ENCODE assay signal across 13 mouse cellular contexts in genomic region chr17:84126168-84126567, GRCm38 (mm10).
DNase-seq lines count a peak whose midpoint lies in the region; ATAC-seq and TF ChIP-seq lines count a peak whose summit lies in the region.
"Had no signal": no experiment of that assay in that cellular context is flagged by ENCODE, and none has a peak within 500 bp of the region (broad histone marks: within the 10 kb centered on the region; RNA-seq: fewer than 3 reads in every experiment).

No protein-coding gene starts in this region.

- TF ChIP-seq EP300 in heart, adult 2 months (IDR thresholded peaks at IDR 0.05; ENCODE audit: insufficient read depth, low read depth, low read length): 0 out of 2 replicates have a peak, but pooled peaks have one; percentile 27
- TF ChIP-seq EP300 in CH12.LX (IDR thresholded peaks at IDR 0.05; ENCODE audit: low read length): no peak

- H3K36me3 ChIP-seq in heart, adult 2 months (ENCODE audit: control insufficient read depth, insufficient read depth, low read length): no peaks in the 10 kb centered on the region
- no peaks in the 10 kb centered on the region for H3K36me3 ChIP-seq in CH12.LX (replicated peaks in 1 of 2; ENCODE audit: control insufficient read depth in 1 of 2, insufficient read depth in 1 of 2, low read length in 1 of 2)
- H3K36me3 ChIP-seq in intestine, embryonic 16.5 days (ENCODE audit: control insufficient read depth, insufficient read depth, low read length): no peaks in the 10 kb centered on the region
- no peaks in the 10 kb centered on the region for H3K36me3 ChIP-seq in macrophage (ENCODE audit: inconsistent target)
- H3K36me3 ChIP-seq in midbrain, embryonic 11.5 days (ENCODE audit: control insufficient read depth, insufficient read depth, low read length): no peaks in the 10 kb centered on the region
- H3K36me3 ChIP-seq: heart, embryonic 12.5 days; neural tube, embryonic 15.5 days had no signal

- H3K9me3 ChIP-seq in CH12.LX (replicated peaks; ENCODE audit: low read length): no peaks in the 10 kb centered on the region
- no peaks in the 10 kb centered on the region for H3K9me3 ChIP-seq in intestine, embryonic 16.5 days (ENCODE audit: control insufficient read depth, low read length)
- H3K9me3 ChIP-seq in midbrain, embryonic 11.5 days (ENCODE audit: control insufficient read depth, low read length): no peaks in the 10 kb centered on the region
- H3K9me3 ChIP-seq: heart, embryonic 12.5 days; neural tube, embryonic 15.5 days had no signal

- no peak overlapping the region for H3K27ac ChIP-seq in heart, adult 2 months
- H3K27ac ChIP-seq in CH12.LX (ENCODE audit: insufficient read depth, low read depth): no peak overlapping the region
- H3K27ac ChIP-seq in intestine, embryonic 16.5 days (ENCODE audit: low read length): 0 out of 2 replicates have a peak overlapping the region, but pooled peaks have one; percentile 20
- peak overlapping the region; percentile 99 for H3K27ac ChIP-seq in macrophage
- no peak overlapping the region for H3K27ac ChIP-seq in midbrain, embryonic 11.5 days (ENCODE audit: low read depth, low read length)
- H3K27ac ChIP-seq: forebrain, embryonic 13.5 days; neural tube, embryonic 15.5 days had no signal

- no peak overlapping the region for H3K4me2 ChIP-seq in CH12.LX (ENCODE audit: insufficient read depth, low read depth, poor library complexity, severe bottlenecking)
- H3K4me2 ChIP-seq in intestine, embryonic 16.5 days (ENCODE audit: low read depth, low read length): no peak overlapping the region
- H3K4me2 ChIP-seq in midbrain, embryonic 11.5 days: no peak overlapping the region
- H3K4me2 ChIP-seq: forebrain, embryonic 13.5 days; heart, embryonic 12.5 days; neural tube, embryonic 15.5 days had no signal

- intact Hi-C loops in heart, adult 2 months (cut with DNase I): no loop called here
- intact Hi-C loops in left cerebral cortex, postnatal 14 days (cut with DNase I): no loop called here

- dilution Hi-C loops in CH12.LX (cut with MboI; ENCODE audit: extremely low pct_ligation_motif_present, extremely low pct_unique_long_range_greater_than_20kb, low sequenced_read_pairs): no loop called here

- ATAC-seq in intestine, embryonic 16.5 days: no peak
- ATAC-seq in midbrain, embryonic 11.5 days (ENCODE audit: low FRiP score): no peak
- ATAC-seq: forebrain, embryonic 13.5 days had no signal

- H3K27me3 ChIP-seq in heart, adult 2 months (ENCODE audit: control insufficient read depth, insufficient read depth, low read length): no peaks in the 10 kb centered on the region
- no peaks in the 10 kb centered on the region for H3K27me3 ChIP-seq in CH12.LX (replicated peaks)
- no peaks in the 10 kb centered on the region for H3K27me3 ChIP-seq in intestine, embryonic 16.5 days (replicated peaks; ENCODE audit: control insufficient read depth, insufficient read depth, low read length)
- no peaks in the 10 kb centered on the region for H3K27me3 ChIP-seq in midbrain, embryonic 11.5 days (ENCODE audit: control insufficient read depth, insufficient read depth, low read length)
- H3K27me3 ChIP-seq: forebrain, embryonic 13.5 days; heart, embryonic 12.5 days; neural tube, embryonic 15.5 days had no signal

- no peak overlapping the region for H3K9ac ChIP-seq in heart, adult 2 months (ENCODE audit: low read depth, low read length)
- no peak overlapping the region for H3K9ac ChIP-seq in CH12.LX (ENCODE audit: insufficient read depth, low read depth)
- H3K9ac ChIP-seq in intestine, embryonic 16.5 days (ENCODE audit: low read depth, low read length): no peak overlapping the region
- H3K9ac ChIP-seq in midbrain, embryonic 11.5 days (ENCODE audit: low read length): no peak overlapping the region
- H3K9ac ChIP-seq: forebrain, embryonic 13.5 days; heart, embryonic 12.5 days; neural tube, embryonic 15.5 days had no signal

- TF ChIP-seq CTCF in heart, adult 2 months (IDR thresholded peaks at IDR 0.05): no peak
- no peak for TF ChIP-seq CTCF in CH12.LX (conservative IDR thresholded peaks at IDR 0.05 in 1 of 2, IDR thresholded peaks at IDR 0.05 in 1 of 2; ENCODE audit: low read depth in 2 of 2, low read length in 2 of 2)

- peak; percentile 64 for TF ChIP-seq POLR2A in heart, adult 2 months (IDR thresholded peaks at IDR 0.05; ENCODE audit: insufficient read depth, low read depth, low read length)
- no peak for TF ChIP-seq POLR2A in CH12.LX (IDR thresholded peaks at IDR 0.05; ENCODE audit: low read depth, low read length)

- TF ChIP-seq RAD21 in CH12.LX (IDR thresholded peaks at IDR 0.05; ENCODE audit: low read depth, low read length): no peak

- H3K4me3 ChIP-seq in heart, adult 2 months: no peak overlapping the region
- H3K4me3 ChIP-seq in CH12.LX (replicated peaks in 1 of 3; ENCODE audit: low read depth in 2 of 3, low read length in 2 of 3, poor library complexity in 1 of 3) (no peak overlapping the region), macrophage (ENCODE audit: inconsistent target) (peak overlapping the region; percentile 32)
- no peak overlapping the region for H3K4me3 ChIP-seq in intestine, embryonic 16.5 days (ENCODE audit: low read length)
- H3K4me3 ChIP-seq in midbrain, embryonic 11.5 days (ENCODE audit: low read depth, low read length): no peak overlapping the region
- H3K4me3 ChIP-seq: forebrain, embryonic 13.5 days; heart, embryonic 12.5 days; neural tube, embryonic 15.5 days had no signal

- in situ Hi-C loops in CH12.LX (cut with MboI; ENCODE audit: low pct_ligation_motif_present, low pct_unique_long_range_greater_than_20kb, low sequenced_read_pairs): no loop called here

- peaks cover 3% of the 10 kb centered on the region; the same call in 1 of the 2 replicates for H3K4me1 ChIP-seq in heart, adult 2 months (ENCODE audit: control insufficient read depth, insufficient read depth, low read length)
- peaks cover 3 to 47% of the 10 kb centered on the region in 2 experiments for H3K4me1 ChIP-seq in CH12.LX (ENCODE audit: control insufficient read depth in 1 of 2, insufficient read depth in 2 of 2)
- H3K4me1 ChIP-seq in intestine, embryonic 16.5 days (ENCODE audit: control insufficient read depth, insufficient read depth, low read length): peaks cover 13% of the 10 kb centered on the region
- no peaks in the 10 kb centered on the region for H3K4me1 ChIP-seq in midbrain, embryonic 11.5 days (ENCODE audit: control insufficient read depth, insufficient read depth, low read length)
- H3K4me1 ChIP-seq: forebrain, embryonic 13.5 days; heart, embryonic 12.5 days; neural tube, embryonic 15.5 days had no signal

- DNase-seq in heart, adult 2 months: peak in 1 of 2 experiments; percentile 60
- DNase-seq in heart, adult 8-10 months (ENCODE audit: low spot score): no peak
- no peak for DNase-seq in CH12.LX (ENCODE audit: extremely low read depth)
- DNase-seq in left cerebral cortex, postnatal 14 days (ENCODE audit: low spot score in 2 of 2): no peak
- DNase-seq in midbrain, embryonic 11.5 days (ENCODE audit: low spot score, missing footprints): no peak
- no peak for DNase-seq in embryo, embryonic 9.5 days (ENCODE audit: extremely low spot score)
- DNase-seq: cerebellum, adult 9-11 months; kidney, adult 2 months had no signal

- WGBS in heart, adult 2 months: 36% methylated on average over 5 of the region's 5 CpGs
- WGBS in intestine, embryonic 16.5 days: 56% methylated on average over 5 of the region's 5 CpGs
- WGBS in macrophage (ENCODE audit: missing documents): 3% methylated on average over 5 of the region's 5 CpGs
- WGBS in midbrain, embryonic 11.5 days: 68% methylated on average over 5 of the region's 5 CpGs

- no peaks in the 10 kb centered on the region for H3K79me2 ChIP-seq in heart, adult 2 months (replicated peaks; ENCODE audit: control insufficient read depth, insufficient read depth, low read length)
- no peaks in the 10 kb centered on the region for H3K79me2 ChIP-seq in CH12.LX (replicated peaks; ENCODE audit: control insufficient read depth, extremely low read depth, insufficient read depth, poor library complexity, severe bottlenecking)
- peaks cover 45% of the 10 kb centered on the region; the same call in 1 of the 2 replicates for H3K79me2 ChIP-seq in macrophage (ENCODE audit: inconsistent target)

TF ChIP-seq in CH12.LX, 34 proteins besides CTCF, POLR2A, EP300 and RAD21:
- TF ChIP-seq JUN (IDR thresholded peaks at IDR 0.05; ENCODE audit: insufficient read depth, low read depth, low read length) (no peak), IRF4 (IDR thresholded peaks at IDR 0.05; ENCODE audit: low read depth, low read length) (no peak), ELF1 (IDR thresholded peaks at IDR 0.05; ENCODE audit: low read depth, low read length) (no peak), BHLHE40 (IDR thresholded peaks at IDR 0.05; ENCODE audit: low read depth, low read length) (peak; percentile 41; the same call in 1 of the 2 replicates)
TF ChIP-seq in CH12.LX: peak in this region for 1.

Comparison
In these comparisons a context has a peak if more than half of its experiments do, and no peak if none do; other contexts are left out.
1. H3K27ac ChIP-seq: peak in intestine, embryonic 16.5 days (single experiment) and macrophage (single experiment); none in heart, adult 2 months (single experiment), CH12.LX (single experiment) and midbrain, embryonic 11.5 days (single experiment).